Mouse (Mus musculus) MEL (cell line): ENCODE results near the gene Cadm2. TPM values are rescaled to one million over a fixed set of nuclear protein-coding genes. Genes with fewer than 3 reads are reported as not detected.
A peak's percentile ranks its signal among the peaks of the same experiment; 100 is the strongest.

Experiments
- DNase-seq: peaks from one replicate; pipeline ENCODE4 v3.0.0; 2011; ENCODE audit warnings: low read depth, low spot score
- H3K27ac ChIP-seq: 2 replicates; pipeline ENCODE4 v1.5.1; 2012; ENCODE audit warnings: low read depth, mild to moderate bottlenecking, control low read depth, low read length, moderate library complexity; ENCODE audit not compliant: control insufficient read depth
- H3K27me3 ChIP-seq, 2 experiments: fragments of 150-350 bp in 1 of 2; sonication (generic) in 1 of 2; 2 replicates each; pipeline ENCODE4 v1.6.1; 2012; ENCODE audit warnings: low read length in 2 of 2, mild to moderate bottlenecking in 2 of 2, improper control_type of control experiment in 1 of 2, moderate library complexity in 1 of 2; ENCODE audit not compliant: insufficient read depth in 2 of 2, control insufficient read depth in 1 of 2
- H3K36me3 ChIP-seq, 2 experiments: 2 replicates each; pipeline ENCODE4 v1.6.1; 2012 to 2014; ENCODE audit warnings: low read length in 2 of 2, improper control_type of control experiment in 1 of 2, inconsistent platforms in 1 of 2, mild to moderate bottlenecking in 1 of 2; ENCODE audit not compliant: insufficient read depth in 2 of 2, control insufficient read depth in 1 of 2
- H3K4me1 ChIP-seq, 2 experiments: fragments of 150-350 bp in 1 of 2; sonication (generic) in 1 of 2; 2 replicates each; pipeline ENCODE4 v1.6.1; 2012; ENCODE audit warnings: low read length in 2 of 2, improper control_type of control experiment in 1 of 2, mild to moderate bottlenecking in 1 of 2; ENCODE audit not compliant: insufficient read depth in 2 of 2, control insufficient read depth in 1 of 2
- H3K4me3 ChIP-seq, 2 experiments: fragments of 150-350 bp in 1 of 2; sonication (generic) in 1 of 2; 2 replicates each; pipeline ENCODE4 v1.5.1; 2012; ENCODE audit warnings: low read depth in 2 of 2, low read length in 2 of 2, mild to moderate bottlenecking in 2 of 2, moderate library complexity in 2 of 2, control low read depth in 1 of 2, improper control_type of control experiment in 1 of 2; ENCODE audit not compliant: control insufficient read depth in 1 of 2, insufficient read depth in 1 of 2
- H3K79me2 ChIP-seq: 2 replicates; pipeline ENCODE4 v1.6.1; 2012; ENCODE audit warnings: mild to moderate bottlenecking, low read length, moderate library complexity; ENCODE audit not compliant: control insufficient read depth, poor library complexity, insufficient read depth
- H3K9ac ChIP-seq: 2 replicates; pipeline ENCODE4 v1.6.1; 2012; ENCODE audit warnings: low read depth, mild to moderate bottlenecking, control low read depth, low read length, moderate library complexity; ENCODE audit not compliant: control insufficient read depth, poor library complexity, severe bottlenecking
- H3K9me3 ChIP-seq: fragments of 150-350 bp; sonication (generic); replicated peaks from 2 replicates; pipeline ENCODE4 v1.6.1; 2012; ENCODE audit warnings: mild to moderate bottlenecking, low read length, improper control_type of control experiment, moderate library complexity; ENCODE audit not compliant: insufficient read depth
- CHD2 ChIP-seq: IDR thresholded peaks from 2 replicates; pipeline ENCODE4 v1.6.1; 2011; ENCODE audit warnings: low read length, improper control_type of control experiment
- CTCF ChIP-seq, 3 experiments: IDR thresholded peaks in 2 of 3; conservative IDR thresholded peaks in 1 of 3; 2 replicates each; pipeline ENCODE4 v1.5.1; 2011 to 2012; ENCODE audit warnings: low read length in 3 of 3, low read depth in 2 of 3, mild to moderate bottlenecking in 2 of 3, improper control_type of control experiment in 1 of 3, inconsistent platforms in 1 of 3, mixed read lengths in 1 of 3, moderate library complexity in 1 of 3; ENCODE audit not compliant: control insufficient read depth in 1 of 3, insufficient read depth in 1 of 3, poor library complexity in 1 of 3, severe bottlenecking in 1 of 3
- E2F4 ChIP-seq: IDR thresholded peaks from 2 replicates; pipeline ENCODE4 v1.6.1; 2011; ENCODE audit warnings: low read depth, low read length, improper control_type of control experiment, borderline replicate concordance
- ETS1 ChIP-seq: IDR thresholded peaks from 2 replicates; pipeline ENCODE4 v1.6.1; 2012; ENCODE audit warnings: low read depth, mild to moderate bottlenecking, inconsistent platforms, low read length, improper control_type of control experiment, moderate library complexity
- GABPA ChIP-seq: IDR thresholded peaks from 2 replicates; pipeline ENCODE4 v1.6.1; 2012; ENCODE audit warnings: low read depth, mild to moderate bottlenecking, inconsistent platforms, low read length, improper control_type of control experiment, moderate library complexity
- HCFC1 ChIP-seq: IDR thresholded peaks from 2 replicates; pipeline ENCODE4 v1.6.1; 2012; ENCODE audit warnings: low read depth, mild to moderate bottlenecking, inconsistent platforms, low read length, improper control_type of control experiment, moderate library complexity
- KAT2A ChIP-seq: conservative IDR thresholded peaks from 2 replicates; pipeline ENCODE4 v1.6.1; 2012; ENCODE audit warnings: low read depth, low read length, improper control_type of control experiment, inconsistent platforms
- MXI1 ChIP-seq: IDR thresholded peaks from 2 replicates; pipeline ENCODE4 v1.6.1; 2011; ENCODE audit warnings: mild to moderate bottlenecking, low read depth, low read length, improper control_type of control experiment
- MYB ChIP-seq: IDR thresholded peaks from 2 replicates; pipeline ENCODE4 v1.6.1; 2011; ENCODE audit warnings: mild to moderate bottlenecking, low read depth, low read length, improper control_type of control experiment
- MYC ChIP-seq: IDR thresholded peaks from 2 replicates; pipeline ENCODE4 v1.6.1; 2011; ENCODE audit warnings: low read depth, mild to moderate bottlenecking, low read length, improper control_type of control experiment, moderate library complexity
- SIN3A ChIP-seq: IDR thresholded peaks from 2 replicates; pipeline ENCODE4 v1.6.1; 2012; ENCODE audit warnings: low read length, improper control_type of control experiment, inconsistent platforms
- SMC3 ChIP-seq: IDR thresholded peaks from 2 replicates; pipeline ENCODE4 v1.6.1; 2011; ENCODE audit warnings: low read depth, low read length, improper control_type of control experiment
- TBP ChIP-seq: IDR thresholded peaks from 2 replicates; pipeline ENCODE4 v1.8.0; 2011; ENCODE audit warnings: low read depth, low read length, improper control_type of control experiment
- UBTF ChIP-seq: IDR thresholded peaks from 2 replicates; pipeline ENCODE4 v1.6.1; 2012; ENCODE audit warnings: low read depth, mild to moderate bottlenecking, inconsistent platforms, low read length, improper control_type of control experiment, moderate library complexity, borderline replicate concordance; ENCODE audit not compliant: insufficient read depth
- USF2 ChIP-seq, 2 experiments: IDR thresholded peaks; 2 replicates each; pipeline ENCODE4 v1.6.1; 2011 to 2012; ENCODE audit warnings: improper control_type of control experiment in 2 of 2, low read length in 2 of 2, borderline replicate concordance in 1 of 2, inconsistent platforms in 1 of 2, low read depth in 1 of 2, mild to moderate bottlenecking in 1 of 2; ENCODE audit not compliant: insufficient read depth in 1 of 2
- ZMIZ1 ChIP-seq: IDR thresholded peaks from 2 replicates; pipeline ENCODE4 v1.6.1; 2012; ENCODE audit warnings: low read depth, mild to moderate bottlenecking, inconsistent platforms, low read length, improper control_type of control experiment, moderate library complexity
- polyA plus RNA-seq, 2 experiments: library from polyadenylated mRNA; stranded (reverse) in 1 of 2; unstranded in 1 of 2; fragments of >175 nt in 1 of 2; fragments of >200 nt in 1 of 2; gene quantifications; 2 replicates each; pipeline versions ENCODE4 v1.2.1 to v1.2.4; 2012; ENCODE audit warnings: low replicate concordance in 2 of 2, low read depth in 1 of 2; ENCODE audit not compliant: insufficient read length in 2 of 2, insufficient read depth in 1 of 2, missing spikeins in 1 of 2
- total RNA-seq: library from RNA; depleted of rRNA; stranded (reverse); fragments of 300-350 nt; gene quantifications from 2 replicates; pipeline ENCODE4 v1.2.3, GENCODE M21; 2012

Gene Cadm2
- total and polyA plus RNA-seq, 3 experiments: not detected

DNA sequence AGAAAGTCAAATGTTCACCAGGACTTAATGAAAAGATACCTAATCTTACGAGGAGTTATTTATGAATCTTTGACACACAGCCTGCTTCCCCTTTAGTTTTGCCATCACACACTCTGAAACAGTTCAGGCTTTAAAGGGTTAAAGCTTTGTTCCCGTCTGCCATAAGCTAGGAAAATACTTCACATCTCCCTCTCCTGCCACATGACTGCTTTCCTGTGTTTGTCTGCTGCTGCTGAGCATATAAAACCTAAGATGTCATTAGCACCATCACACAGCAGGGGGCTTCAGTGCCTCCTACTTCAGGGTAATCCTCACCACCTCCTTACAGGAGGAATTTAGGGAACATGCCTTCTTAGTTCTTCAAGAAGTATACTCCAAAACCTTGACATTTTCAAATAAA lies 6.8 kb downstream of the Cadm2 start:
- Histone ChIP-seq H3K9me3 (no peaks in the 10 kb centered on the region), H3K27me3 (no peaks in the 10 kb centered on the region), H3K36me3 (no peaks in the 10 kb centered on the region), H3K4me1 (no peaks in the 10 kb centered on the region), H3K9ac (no peak overlapping the region), H3K79me2 (no peaks in the 10 kb centered on the region), H3K4me3 (no peak overlapping the region), H3K27ac (no peak overlapping the region)
- peak; percentile 19 for DNase-seq
- TF ChIP-seq E2F4 (no peak), MXI1 (no peak), USF2 (IDR thresholded peaks at IDR 0.05; ENCODE audit: borderline replicate concordance in 1 of 2, insufficient read depth in 1 of 2, low read depth in 1 of 2, low read length in 2 of 2) (no peak), SMC3 (peak; percentile 38), CTCF (IDR thresholded peaks at IDR 0.05 in 2 of 3, conservative IDR thresholded peaks at IDR 0.05 in 1 of 3; ENCODE audit: control insufficient read depth in 1 of 3, insufficient read depth in 1 of 3, low read depth in 2 of 3, low read length in 3 of 3, poor library complexity in 1 of 3, severe bottlenecking in 1 of 3) (peak in 1 of 3 experiments; percentile 18; a peak in 1 of 6 replicates)

DNA sequence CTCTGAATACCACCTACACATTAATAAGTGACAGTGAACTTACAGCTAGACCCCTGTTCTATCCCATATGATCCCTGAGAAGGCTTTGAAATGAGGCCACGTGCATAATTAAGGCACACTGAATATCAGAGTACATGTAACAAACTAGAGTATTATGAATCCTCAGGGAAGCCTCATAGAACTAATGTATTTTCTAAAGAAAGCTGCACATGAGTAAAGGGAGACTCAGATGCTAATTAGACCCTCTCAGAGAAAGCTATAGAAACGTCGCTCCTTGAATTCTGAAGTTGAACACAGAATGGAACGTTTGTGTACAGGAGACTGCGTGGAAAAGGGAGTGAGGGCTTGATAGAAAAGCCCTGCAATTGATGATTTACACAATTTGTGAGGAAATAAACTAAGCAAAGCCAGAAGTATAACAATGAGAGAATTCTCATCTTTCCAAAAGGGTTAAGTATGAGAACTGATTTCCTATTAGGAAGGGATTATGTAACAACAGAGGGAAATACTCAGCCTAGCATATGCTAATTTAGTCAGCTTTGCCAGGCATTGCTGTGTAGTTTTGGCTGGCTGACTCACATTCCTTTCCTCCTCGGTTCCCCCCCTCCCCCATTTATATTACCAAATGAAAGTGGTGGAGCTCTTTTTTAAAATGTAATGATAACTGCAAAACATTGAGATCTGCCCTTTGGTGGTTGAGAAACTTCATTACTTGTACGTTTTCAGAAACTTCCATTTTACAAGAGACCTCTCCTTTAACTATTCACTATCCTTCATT lies 9.6 kb downstream of the Cadm2 start:
- DNase-seq: no peak
- no peak overlapping the region for H3K27ac ChIP-seq
- H3K9me3 ChIP-seq: no peaks in the 10 kb centered on the region
- no peaks in the 10 kb centered on the region for H3K4me1 ChIP-seq
- H3K36me3 ChIP-seq: no peaks in the 10 kb centered on the region
- H3K4me3 ChIP-seq: no peak overlapping the region
- H3K9ac ChIP-seq: no peak overlapping the region
- H3K79me2 ChIP-seq: no peaks in the 10 kb centered on the region
- no peaks in the 10 kb centered on the region for H3K27me3 ChIP-seq
- TF ChIP-seq ETS1 (no peak), TBP (no peak), MYC (no peak), SIN3A (no peak), HCFC1 (no peak), CTCF (IDR thresholded peaks at IDR 0.05 in 2 of 3, conservative IDR thresholded peaks at IDR 0.05 in 1 of 3; ENCODE audit: control insufficient read depth in 1 of 3, insufficient read depth in 1 of 3, low read depth in 2 of 3, low read length in 3 of 3, poor library complexity in 1 of 3, severe bottlenecking in 1 of 3) (no peak), GABPA (no peak), CHD2 (no peak), MYB (no peak), UBTF (no peak), ZMIZ1 (no peak), KAT2A (no peak)
